Mouse (Mus musculus): ENCODE results near the gene Vps29.

The Vps29 gene

DNA sequence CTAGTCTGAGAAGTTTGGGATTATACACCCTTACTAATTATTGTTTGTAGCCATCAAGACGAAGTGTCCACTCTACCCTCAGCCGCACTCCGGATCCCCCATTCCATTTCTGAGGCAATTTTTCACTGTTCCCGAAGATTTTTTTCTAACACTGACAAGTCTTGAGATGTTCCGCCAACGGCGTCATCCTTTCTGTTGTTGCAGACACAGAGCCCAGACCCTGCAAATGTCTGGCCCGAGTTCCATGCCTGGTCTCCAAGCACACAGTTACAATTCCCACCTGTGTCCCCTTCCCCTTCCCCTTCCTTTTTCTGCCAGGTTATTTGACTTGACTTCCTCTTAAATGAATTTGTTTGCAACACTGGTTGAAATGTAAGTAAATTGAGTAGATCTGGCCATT lies 45.7 kb downstream of the Vps29 start:
- DNase-seq (ENCODE audit: low spot score), result no peak

DNA sequence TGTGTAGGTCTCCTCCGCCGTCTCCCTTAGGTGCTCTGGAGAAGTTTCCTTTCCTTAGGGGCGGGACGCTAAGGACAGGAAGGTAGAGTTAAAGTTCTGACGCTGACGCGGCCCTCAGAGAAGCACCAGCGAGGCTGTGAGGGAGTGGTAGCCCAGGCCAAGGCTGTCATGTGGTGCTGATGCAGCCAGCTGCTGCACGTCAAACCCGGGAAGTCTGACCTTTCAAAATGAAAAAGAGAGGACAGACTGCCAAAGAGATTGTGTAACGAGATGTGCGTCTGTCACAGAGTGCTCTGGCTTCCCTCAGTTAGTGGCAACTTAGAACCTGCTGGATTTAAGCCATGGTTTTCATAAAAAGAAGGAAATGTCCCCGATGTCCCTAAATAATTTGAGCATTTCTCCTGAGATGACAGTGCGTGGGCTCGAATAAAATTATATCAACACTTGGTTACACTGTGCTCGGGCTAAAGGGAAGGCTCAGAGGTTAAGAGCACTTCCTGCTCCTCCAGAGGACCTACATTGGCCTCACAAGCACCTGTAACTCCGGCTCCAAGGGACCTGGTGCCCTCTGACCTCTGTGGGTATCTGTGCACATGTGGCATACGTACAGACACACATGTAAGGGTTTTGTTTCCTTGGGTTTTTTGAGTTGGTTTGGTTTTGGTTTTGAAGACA lies 46.6 kb downstream of the Vps29 start:
- no peak for DNase-seq (ENCODE audit: low spot score)

DNA sequence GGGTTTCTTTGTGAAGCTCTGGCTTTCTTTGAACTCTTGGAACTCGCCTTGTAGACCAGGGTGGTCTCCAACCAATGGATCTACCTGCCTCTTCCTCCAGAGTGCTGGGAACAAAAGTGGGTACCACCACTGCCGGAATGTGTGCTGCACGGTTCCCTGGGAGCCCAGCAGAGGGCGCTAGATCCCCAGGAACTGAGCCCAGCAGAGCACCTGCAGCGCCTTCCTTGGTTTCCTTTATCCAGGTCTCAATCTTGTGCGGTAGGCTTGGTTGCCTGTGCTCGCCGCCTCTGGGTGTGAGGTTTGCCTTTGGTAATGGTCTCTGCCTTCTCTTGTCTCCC lies 47.1 kb downstream of the Vps29 start:
- DNase-seq (ENCODE audit: low spot score), result peak; percentile 65

DNA sequence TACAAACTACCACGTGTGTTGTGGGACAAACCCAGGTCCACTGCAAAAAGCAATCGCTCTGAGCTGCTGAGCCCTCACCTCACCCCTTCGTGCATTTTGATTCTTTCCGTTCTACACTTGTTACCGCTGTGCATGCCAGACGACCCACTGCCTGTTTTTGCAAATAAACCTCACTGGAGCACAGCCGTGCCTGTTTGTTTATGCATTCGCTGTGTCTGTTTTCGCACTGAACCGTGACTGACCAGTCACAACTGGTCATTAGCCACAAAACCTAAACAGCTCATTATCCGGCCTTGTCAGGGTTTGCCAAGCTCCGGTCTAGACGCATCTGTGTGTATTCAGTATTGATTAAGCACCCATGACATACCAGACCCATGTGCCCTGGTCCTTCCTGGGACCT lies 48.0 kb downstream of the Vps29 start:
- no peak for DNase-seq (ENCODE audit: low spot score)

DNA sequence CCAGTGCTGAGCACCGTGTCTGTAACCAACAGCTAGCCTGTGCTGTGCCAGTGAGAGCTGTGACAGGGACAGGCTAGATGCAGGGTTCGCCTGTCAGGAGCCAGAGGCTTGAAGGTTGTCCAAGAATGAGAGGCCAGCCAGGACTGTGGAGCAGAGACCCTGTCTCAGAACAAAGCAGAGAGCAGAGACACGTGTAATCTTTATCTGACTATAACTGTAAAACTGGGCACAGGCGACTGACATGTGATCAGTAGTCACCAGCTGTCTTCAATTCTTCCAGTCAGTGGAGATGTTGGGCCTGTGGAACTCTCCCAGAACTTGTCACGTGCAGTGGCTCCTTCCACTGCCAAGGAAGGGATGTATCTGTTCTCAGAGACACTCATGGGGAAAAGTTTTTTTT lies 48.6 kb downstream of the Vps29 start:
- no peak for DNase-seq (ENCODE audit: low spot score)

DNA sequence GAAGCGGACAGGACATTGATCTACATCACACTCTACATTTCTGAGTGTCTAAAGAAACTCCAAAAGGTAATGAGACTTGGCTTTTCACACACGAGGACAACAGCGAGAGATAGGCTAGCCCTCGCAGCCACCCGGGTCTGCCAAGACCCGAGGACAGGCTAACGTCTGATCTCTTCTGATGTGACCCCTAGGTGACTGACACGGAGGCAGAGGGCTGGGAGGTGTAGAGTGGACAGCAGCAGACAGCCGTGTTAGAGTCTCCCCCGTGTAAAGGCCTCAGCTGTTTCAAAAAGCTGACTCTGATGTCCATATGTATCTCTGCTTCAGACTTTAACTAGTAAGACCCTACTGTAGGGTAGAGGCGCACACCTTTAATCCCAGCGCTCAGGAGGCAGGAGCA lies 49.2 kb downstream of the Vps29 start:
- DNase-seq (ENCODE audit: low spot score), result no peak

DNA sequence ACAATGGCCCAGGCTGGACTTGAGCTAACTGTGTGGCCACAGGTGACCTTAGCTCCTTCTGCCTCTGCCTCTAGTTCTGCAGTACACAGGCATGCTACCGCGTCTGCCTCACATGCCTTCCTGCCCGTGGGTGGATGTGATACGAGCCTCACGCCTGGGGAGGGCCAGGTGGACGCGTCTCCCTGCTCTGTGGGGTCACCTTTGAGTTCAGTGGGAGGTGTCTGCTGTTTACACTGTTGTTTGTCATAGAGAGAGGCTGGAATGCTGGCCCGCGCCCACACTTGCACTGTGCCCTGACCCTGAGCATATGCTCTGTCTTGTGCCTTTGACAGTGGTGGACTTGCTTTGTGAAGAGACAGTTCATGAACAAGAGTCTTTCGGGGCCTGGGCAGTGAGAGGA lies 51.4 kb downstream of the Vps29 start:
- no peak for DNase-seq (ENCODE audit: low spot score)

DNA sequence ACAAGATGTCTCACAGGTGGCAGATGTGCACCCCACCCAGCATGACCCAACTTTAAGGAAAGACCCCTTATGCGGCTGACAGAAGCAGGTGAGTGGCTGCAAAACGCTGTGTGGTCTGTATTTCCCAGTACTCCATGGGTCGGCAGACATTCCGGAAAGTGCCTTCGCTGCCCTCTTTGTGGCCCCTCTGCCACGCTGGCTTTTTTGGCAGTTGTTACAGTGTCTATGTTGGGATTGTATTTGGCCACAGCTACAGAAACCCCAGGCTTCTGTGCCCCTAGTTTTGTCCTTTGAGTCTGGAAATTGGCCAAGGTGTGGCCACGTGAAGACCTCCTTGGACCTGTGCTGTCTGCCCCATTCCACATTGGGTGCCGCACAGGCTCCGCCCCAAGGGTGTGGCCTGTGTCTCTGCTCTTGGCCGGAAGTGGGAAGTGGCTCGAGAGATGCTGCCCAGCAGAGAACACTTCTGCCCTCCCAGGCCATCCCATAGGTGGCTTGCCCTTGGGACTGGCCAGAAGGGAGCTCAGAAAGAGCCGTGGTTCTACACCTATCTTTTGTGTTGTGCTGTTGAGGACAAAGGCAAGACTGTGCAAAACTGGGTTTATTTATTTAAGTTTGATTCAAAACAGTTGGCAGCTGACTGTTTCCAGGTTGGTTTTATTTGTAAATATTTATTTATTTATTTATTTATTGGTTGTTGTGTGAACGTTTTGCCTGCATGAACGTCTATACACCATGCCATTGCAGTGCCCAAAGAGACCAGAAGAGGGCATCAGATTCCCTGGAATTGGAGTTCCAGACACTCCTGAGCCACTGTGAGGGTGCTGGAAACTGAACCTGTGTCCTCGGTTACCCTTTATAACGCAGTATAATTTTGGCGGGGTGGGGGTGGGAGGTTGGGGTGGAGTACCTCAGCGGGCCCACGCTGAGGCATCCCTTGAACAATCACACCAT lies 55.8 kb downstream of the Vps29 start:
- no peak for DNase-seq (ENCODE audit: low spot score)

DNA sequence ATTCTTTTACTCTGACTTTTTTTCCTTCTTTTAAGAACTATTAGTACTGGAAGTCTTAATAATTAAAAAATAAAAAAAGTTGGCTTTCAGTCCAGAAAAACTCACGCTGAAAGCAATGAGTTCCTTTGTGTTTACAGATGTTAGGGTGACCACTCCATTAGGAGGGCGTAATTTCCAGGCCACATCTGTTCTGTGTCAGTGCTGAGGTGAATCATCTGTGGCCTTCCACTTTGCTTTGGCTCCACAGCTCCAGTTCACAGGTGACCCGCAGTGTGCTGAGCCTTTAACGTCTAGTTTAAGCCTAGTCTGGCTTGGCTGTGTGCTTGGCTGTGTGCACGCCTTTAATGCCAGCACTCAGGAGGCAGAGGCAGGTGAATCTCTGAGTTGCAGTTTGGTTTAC lies 57.7 kb downstream of the Vps29 start:
- DNase-seq (ENCODE audit: low spot score), result no peak

DNA sequence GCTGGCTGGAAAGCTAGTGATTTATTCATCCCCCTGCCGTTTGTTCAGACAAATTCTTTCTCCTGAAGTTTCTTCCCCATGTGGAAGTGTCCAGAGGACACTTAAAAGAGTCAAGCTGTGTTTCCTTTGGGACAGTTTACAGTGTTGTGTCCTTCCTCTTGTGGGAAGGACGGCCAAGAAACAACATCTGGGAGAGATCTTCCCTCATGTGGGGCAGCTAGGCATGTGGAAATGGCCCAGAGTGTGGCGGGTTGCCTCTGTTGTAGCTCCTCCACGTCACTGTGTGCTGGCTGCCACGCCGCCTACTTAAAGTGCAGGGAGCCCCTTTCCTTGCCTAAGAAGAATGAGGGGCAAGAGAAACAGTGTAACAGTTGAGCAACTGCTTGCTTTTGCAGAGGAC lies 58.7 kb downstream of the Vps29 start:
- no peak for DNase-seq (ENCODE audit: low spot score)

DNA sequence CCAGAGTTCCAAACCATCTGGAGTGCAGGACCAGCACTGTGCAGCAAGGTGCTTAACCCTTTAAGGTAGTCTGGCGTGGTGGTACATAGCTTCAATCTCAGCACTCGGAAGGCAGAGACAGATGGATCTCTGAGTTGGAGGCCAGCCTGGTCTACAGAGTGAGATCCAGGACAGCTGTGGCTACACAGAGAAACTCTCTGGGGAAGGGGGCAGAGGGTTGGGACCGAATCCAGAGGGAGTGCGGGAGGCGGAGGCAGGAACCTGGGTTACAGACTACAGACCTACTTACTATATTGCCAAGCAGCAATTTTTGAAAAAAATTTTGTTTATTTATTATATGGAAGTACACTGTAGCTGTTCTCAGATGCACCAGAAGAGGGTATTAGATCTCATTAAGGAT lies 60.2 kb downstream of the Vps29 start:
- DNase-seq (ENCODE audit: low spot score), result no peak

All from embryo, embryonic 10 days (tissue).